Mouse (Mus musculus) kidney, postnatal 36 days (tissue): ENCODE measurements around the gene Utrn.
A peak's percentile ranks its signal among the peaks of the same experiment; 100 is the strongest.

Experiments
- DNase-seq, 2 experiments: peaks; one replicate each; pipeline ENCODE4 v3.0.0; 2021 to 2022; ENCODE audit warnings: mixed read lengths in 2 of 2

The Utrn gene

DNA sequence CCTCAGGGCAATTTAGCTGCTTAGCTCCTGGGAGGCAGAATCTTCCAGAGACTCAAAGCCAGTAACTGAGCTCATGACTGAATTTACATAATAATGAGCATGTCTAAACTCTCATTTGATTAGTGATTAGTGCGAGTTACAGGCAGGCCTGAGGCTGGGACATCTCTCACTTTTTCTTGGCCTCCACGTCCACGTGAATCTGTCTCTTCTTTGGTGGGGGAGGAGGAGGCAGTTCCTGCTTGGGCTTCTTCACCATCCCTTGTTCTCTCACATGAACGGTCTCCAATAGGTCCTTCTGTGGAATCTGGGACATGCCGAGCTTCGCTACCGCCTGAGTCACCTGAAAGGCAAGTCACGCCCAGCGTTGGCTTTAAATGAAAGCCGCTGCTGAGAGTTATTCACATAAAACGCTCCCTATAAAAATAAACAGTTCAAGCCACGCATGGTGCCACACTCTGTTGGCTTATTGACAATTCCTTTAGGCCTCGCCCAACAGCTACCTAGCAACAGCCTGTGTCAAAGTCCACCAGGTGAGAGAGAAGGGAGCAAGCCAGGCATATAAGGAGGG is 143.0 kb downstream of the Utrn start:
- peak; percentile 49 to 64 for DNase-seq

DNA sequence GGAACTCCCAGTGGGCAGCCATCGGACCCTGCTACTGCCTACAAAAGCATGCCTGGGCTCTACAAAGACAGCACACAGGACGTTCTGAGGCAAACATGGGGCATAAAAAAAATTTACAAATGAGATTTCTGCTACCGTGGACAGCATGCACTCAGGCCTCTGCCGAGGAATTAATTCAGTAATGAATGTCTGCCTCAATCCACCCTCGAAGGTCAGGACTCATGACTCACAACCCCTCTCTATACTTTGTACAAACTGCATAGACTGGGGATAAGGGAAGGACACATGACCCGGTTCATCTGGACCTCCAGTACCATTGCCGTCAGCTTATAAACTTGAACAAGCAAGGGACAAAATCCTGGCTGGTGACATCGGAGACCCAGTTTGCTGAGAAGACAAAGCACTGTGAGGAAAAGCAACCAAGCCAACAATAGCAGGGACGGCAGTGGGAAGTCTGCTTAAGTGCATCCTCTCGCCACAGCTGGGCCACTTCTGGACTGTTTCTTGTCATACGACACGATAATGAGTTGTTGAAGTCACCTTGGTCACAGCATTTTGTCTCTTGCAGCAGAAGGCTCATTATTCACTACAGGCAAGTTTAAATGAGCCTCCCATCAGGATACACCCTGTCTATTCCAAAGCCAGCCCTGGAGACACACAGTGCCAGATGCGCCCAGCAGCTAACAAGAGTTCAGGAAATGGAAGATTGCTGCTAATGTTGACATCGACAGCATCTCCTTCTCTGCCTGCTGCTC is 144.7 kb downstream of the Utrn start:
- no peak for DNase-seq

DNA sequence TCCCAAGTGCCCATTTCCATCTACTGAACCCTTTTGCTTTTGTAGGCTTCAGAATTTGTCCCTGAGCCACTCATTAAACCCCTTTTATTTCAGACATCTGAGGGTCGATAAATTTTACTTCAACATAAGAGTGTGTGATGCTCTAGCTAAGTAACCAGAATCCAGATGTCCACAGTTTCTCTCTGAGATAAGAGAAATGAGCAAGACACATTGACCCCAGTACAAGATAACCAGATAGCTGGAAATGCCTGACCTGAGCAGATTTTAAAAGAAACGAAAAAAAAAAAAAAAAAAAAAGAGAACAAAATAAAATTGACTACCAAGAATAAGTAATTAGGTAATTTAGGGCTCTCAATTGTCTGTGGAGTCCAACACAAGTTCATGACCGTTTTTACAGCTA is 145.9 kb downstream of the Utrn start:
- no peak for DNase-seq

- peak in 1 of 2 experiments; percentile 23 for DNase-seq
Observed at GRCm38 (mm10) chr10:12722111-12722510, 147.1 kb downstream of the Utrn start.

- DNase-seq, result no peak
Observed at GRCm38 (mm10) chr10:12718386-12718785, 150.8 kb downstream of the Utrn start.

GRCm38 (mm10) chr10:12717381-12717780 is 151.8 kb downstream of the Utrn start:
- no peak for DNase-seq

GRCm38 (mm10) chr10:12716657-12717327 is 152.4 kb downstream of the Utrn start:
- no peak for DNase-seq

DNA sequence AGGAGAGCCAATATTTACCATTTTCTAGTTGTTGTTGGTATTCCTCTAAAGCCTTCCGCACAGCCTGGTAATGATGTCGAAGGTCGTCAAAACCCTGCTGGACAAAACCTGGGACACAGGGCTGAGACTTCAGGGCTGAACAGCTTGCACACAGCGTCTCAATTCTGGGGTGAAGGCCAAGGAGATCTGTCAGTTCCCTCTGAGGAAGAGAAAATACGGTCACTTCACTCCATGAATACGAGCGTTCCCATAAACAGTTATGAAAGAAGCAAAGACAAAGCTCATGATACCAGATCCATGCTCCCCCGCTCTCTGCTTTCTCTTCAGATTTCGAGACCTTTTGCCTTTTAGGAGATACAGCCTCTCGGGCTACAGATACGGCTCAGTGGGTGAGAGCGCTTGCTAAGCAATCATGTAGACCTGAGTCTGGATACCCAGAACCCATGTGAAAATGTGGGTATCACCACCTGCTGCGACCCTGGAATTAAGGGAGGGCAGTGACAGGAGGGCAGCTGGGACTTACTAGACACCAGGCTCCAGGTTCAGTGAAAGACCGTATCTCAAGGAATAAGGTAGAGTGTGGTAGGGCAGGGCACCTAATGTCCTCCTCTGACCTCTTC is 155.8 kb downstream of the Utrn start:
- no peak for DNase-seq

DNA sequence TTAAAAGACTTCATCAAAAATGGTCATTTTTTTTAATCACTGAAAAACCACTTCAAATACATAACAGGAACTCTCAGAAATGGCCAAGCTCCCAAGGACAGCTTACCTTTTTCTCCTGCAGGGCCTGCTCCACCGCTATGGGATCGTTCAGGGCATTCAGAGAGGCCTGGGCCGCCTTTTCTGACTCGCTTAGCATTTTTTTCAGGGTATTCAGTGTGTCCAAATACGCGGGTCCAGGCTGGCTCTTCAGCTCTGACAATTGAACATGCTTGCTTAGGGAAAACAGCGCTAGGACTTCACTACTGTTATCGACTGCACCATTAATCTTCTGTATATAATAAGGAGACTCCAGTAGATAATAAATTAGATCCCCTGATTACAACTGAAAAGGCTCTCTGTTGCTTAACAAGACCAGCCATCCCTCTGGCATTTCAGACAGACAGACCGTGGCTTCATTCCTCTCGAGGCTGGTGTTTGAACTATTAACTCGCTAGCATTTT is 157.8 kb downstream of the Utrn start:
- no peak for DNase-seq

DNA sequence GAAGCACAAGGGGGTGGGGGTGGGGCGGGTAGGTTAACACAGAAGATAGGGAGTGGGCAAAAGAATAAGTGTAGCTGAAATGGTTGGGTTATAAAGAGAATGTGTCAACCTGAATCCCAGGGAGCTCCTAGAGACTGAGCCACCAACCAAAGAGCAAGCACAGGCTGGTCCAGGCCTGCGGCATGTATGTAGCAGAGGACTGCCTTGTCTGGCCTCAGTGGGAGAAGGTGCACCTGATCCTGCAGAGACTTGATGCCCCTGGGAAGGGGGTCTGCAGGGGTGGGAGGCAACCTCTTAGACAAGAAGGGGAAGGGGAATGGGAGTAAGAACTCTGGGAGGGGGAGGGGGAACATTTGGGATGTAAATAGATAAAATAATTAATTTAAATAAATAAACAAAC is 162.6 kb downstream of the Utrn start:
- DNase-seq, result no peak

- no peak for DNase-seq
Observed at GRCm38 (mm10) chr10:12705990-12706389, 163.2 kb downstream of the Utrn start.

DNA sequence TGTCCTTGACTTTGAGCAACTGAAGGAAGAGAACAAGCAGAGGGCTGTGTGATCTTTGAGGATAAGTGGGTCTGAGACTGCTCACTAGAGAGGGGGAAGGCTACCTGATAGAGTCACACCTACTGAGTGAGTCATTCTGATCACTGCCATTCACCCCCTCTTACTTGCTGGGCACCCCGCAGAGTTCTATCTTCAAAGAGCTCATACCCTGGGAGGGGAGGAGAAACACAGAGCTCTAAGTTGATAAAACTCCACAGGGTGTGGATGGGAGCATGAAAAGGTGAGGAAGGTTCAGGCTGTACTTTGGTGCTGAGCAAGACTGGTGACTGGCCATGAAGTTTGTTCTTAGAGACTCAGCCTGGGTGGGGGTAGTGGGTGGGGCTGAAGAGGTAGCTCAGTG is 164.9 kb downstream of the Utrn start:
- DNase-seq, result no peak

DNA sequence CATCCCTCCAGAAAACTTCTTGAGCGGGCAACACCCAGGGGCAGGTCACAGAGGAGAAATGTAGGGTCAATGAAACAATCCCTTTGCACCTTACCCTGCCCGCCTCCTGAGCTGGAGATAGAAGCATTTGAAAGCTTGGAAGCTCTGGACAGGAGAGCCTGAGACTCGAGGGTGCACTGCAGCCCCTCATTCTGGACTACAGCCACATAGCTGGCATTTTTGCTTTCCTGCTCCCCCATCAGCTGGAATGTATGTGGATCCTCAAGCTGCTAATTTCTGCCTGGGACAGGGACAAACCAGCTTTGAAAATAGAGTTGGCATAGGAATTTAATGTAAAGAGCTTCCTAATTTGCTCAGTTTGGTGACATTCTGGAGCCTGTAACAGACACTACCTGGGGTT is 165.6 kb downstream of the Utrn start:
- peak in 1 of 2 experiments; percentile 14 for DNase-seq

- DNase-seq, result no peak
Observed at GRCm38 (mm10) chr10:12702140-12702539, 167.0 kb downstream of the Utrn start.

GRCm38 (mm10) chr10:12701694-12702093 is 167.5 kb downstream of the Utrn start:
- no peak for DNase-seq

- DNase-seq, result peak in 1 of 2 experiments; percentile 31
Observed at GRCm38 (mm10) chr10:12700576-12700975, 168.6 kb downstream of the Utrn start.

- DNase-seq, result no peak
Observed at GRCm38 (mm10) chr10:12697902-12698301, 171.3 kb downstream of the Utrn start.

- no peak for DNase-seq
Observed at GRCm38 (mm10) chr10:12696704-12697103, 172.5 kb downstream of the Utrn start.

GRCm38 (mm10) chr10:12694774-12695173 is 174.4 kb downstream of the Utrn start:
- peak; percentile 27 to 45 for DNase-seq

DNA sequence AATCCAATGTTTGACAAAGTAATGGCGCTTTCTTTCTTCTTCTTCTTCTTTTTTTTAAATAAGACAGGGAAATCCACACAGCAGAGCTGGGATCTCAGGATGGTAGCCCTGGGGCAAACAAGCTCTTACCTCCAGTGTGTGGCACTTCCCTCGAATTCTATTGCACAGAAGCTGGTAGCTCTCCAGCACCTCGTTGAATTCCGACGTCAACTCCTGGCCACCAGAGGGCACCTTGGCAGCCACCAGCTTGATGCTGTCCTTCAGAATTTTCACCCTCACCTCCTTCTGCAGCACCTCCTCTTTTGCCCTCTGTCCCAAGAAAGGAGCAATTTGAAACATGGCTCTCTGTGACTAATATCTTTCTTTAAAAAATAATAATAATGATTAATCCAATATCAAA is 178.6 kb downstream of the Utrn start:
- DNase-seq, result peak; percentile 77 to 91

- DNase-seq, result no peak
Observed at GRCm38 (mm10) chr10:12685683-12686082, 183.5 kb downstream of the Utrn start.

- DNase-seq, result no peak
Observed at GRCm38 (mm10) chr10:12684018-12684417, 185.1 kb downstream of the Utrn start.

- DNase-seq, result no peak
Observed at GRCm38 (mm10) chr10:12673309-12673708, 195.9 kb downstream of the Utrn start.
